Mouse (Mus musculus) forebrain, embryonic 16.5 days (tissue): ENCODE data around the gene Nvl. TPM values are rescaled to one million over a fixed set of nuclear protein-coding genes. Genes with fewer than 3 reads are reported as not detected.

Source experiments
- ATAC-seq: fragments of 200-750 bp; cut with Nextera tagmentation; 2 replicates; pipeline ENCODE4 v1.8.0; 2017; ENCODE audit warnings: mild to moderate bottlenecking, moderate library complexity
- H3K27ac ChIP-seq: fragments of 300-500 bp; sonication (generic); 2 replicates; pipeline ENCODE4 v1.5.1; 2014; ENCODE audit warnings: low read length, control low read depth
- H3K27me3 ChIP-seq: fragments of 300-500 bp; sonication (generic); replicated peaks from 2 replicates; pipeline ENCODE4 v1.6.1; 2014; ENCODE audit warnings: low read length; ENCODE audit not compliant: control insufficient read depth, insufficient read depth
- H3K36me3 ChIP-seq: fragments of 300-500 bp; sonication (generic); 2 replicates; pipeline ENCODE4 v1.6.1; 2014; ENCODE audit not compliant: control insufficient read depth, insufficient read depth
- H3K4me1 ChIP-seq: fragments of 300-500 bp; sonication (generic); replicated peaks from 2 replicates; pipeline ENCODE4 v1.6.1; 2014; ENCODE audit warnings: low read length; ENCODE audit not compliant: control insufficient read depth, insufficient read depth
- H3K4me2 ChIP-seq: fragments of 300-500 bp; sonication (generic); 2 replicates; pipeline ENCODE4 v1.6.1; 2014; ENCODE audit warnings: mild to moderate bottlenecking, low read length, control low read depth
- H3K4me3 ChIP-seq: fragments of 300-500 bp; sonication (generic); replicated peaks from 2 replicates; pipeline ENCODE4 v1.5.1; 2014; ENCODE audit warnings: mild to moderate bottlenecking, low read length, control low read depth
- H3K9ac ChIP-seq: fragments of 300-500 bp; sonication (generic); replicated peaks from 2 replicates; pipeline ENCODE4 v1.6.1; 2014; ENCODE audit warnings: low read depth, low read length, control low read depth
- H3K9me3 ChIP-seq: fragments of 300-500 bp; sonication (generic); 2 replicates; pipeline ENCODE4 v1.6.1; 2016; ENCODE audit warnings: low read length; ENCODE audit not compliant: control insufficient read depth
- WGBS: fragments of 180-500 bp; shearing (Covaris S2); extraction: QIAGEN DNeasy Blood & Tissue Kit; methylation state at CpG from one replicate; pipeline ENCODE4 v1.1.7; 2014; 5-methylcytosine and 5-hydroxymethylcytosine counted together
- polyA plus RNA-seq: library from polyadenylated mRNA; unstranded; fragments of >200 nt; fragmentation: Nextera tagmentation; extraction: Ambion mirVana; gene quantifications from 2 replicates; pipeline ENCODE4 v1.2.1, GENCODE M21; 2015

Gene Nvl
- 43.1 and 51.4 TPM in 2 replicates for polyA plus RNA-seq

GRCm38 (mm10) chr1:181143950-181144836 lies at the start of gene Nvl, which contains the start of gene Cnih4:
Nvl (minus strand) TSS chr1:181144204.
Cnih4 (plus strand) TSS chr1:181144693.
- peak within 1 kb of the TSS; percentile 70 for H3K4me3 ChIP-seq
- H3K4me2 ChIP-seq = peak within 1 kb of the TSS; percentile 80
- H3K4me1 ChIP-seq = peaks cover 17% of the 10 kb centered on the region
- under 1% methylated on average over 52 of the region's 52 CpGs for WGBS
- H3K9me3 ChIP-seq = no peaks in the 10 kb centered on the region
- H3K9ac ChIP-seq = peak within 1 kb of the TSS; percentile 73
- peak within 1 kb of the TSS; percentile 89 for H3K27ac ChIP-seq
- peak; percentile 100 for ATAC-seq
- no peaks in the 10 kb centered on the region; the same call in 1 of the 2 replicates for H3K36me3 ChIP-seq
- no peaks in the 10 kb centered on the region for H3K27me3 ChIP-seq

GRCm38 (mm10) chr1:181188925-181189324 lies 44.9 kb upstream of the Nvl start:
- 88% methylated on average over 4 of the region's 4 CpGs for WGBS
- no peaks in the 10 kb centered on the region for H3K9me3 ChIP-seq
- no peaks in the 10 kb centered on the region for H3K27me3 ChIP-seq
- H3K4me2 ChIP-seq = no peak overlapping the region
- no peak overlapping the region for H3K27ac ChIP-seq
- H3K4me1 ChIP-seq = no peaks in the 10 kb centered on the region
- ATAC-seq = no peak
- H3K36me3 ChIP-seq = peaks cover 49% of the 10 kb centered on the region
- no peak overlapping the region for H3K4me3 ChIP-seq
- H3K9ac ChIP-seq = no peak overlapping the region

- no peaks in the 10 kb centered on the region for H3K9me3 ChIP-seq
- no peak overlapping the region for H3K4me2 ChIP-seq
- H3K4me1 ChIP-seq = no peaks in the 10 kb centered on the region
- ATAC-seq = no peak
- 88% methylated on average over 8 of the region's 8 CpGs for WGBS
- no peaks in the 10 kb centered on the region for H3K27me3 ChIP-seq
- H3K4me3 ChIP-seq = no peak overlapping the region
- H3K27ac ChIP-seq = no peak overlapping the region
- H3K36me3 ChIP-seq = peaks cover 9% of the 10 kb centered on the region
- H3K9ac ChIP-seq = no peak overlapping the region
Measured at GRCm38 (mm10) chr1:181170210-181170609, 26.2 kb upstream of the Nvl start.

GRCm38 (mm10) chr1:181168377-181168776 lies 24.4 kb upstream of the Nvl start:
- no peak overlapping the region for H3K27ac ChIP-seq
- no peak overlapping the region for H3K4me2 ChIP-seq
- H3K36me3 ChIP-seq = peaks cover 16% of the 10 kb centered on the region
- 92% methylated on average over 3 of the region's 3 CpGs for WGBS
- H3K4me1 ChIP-seq = no peaks in the 10 kb centered on the region
- H3K9ac ChIP-seq = no peak overlapping the region
- ATAC-seq = no peak
- H3K27me3 ChIP-seq = no peaks in the 10 kb centered on the region
- no peaks in the 10 kb centered on the region for H3K9me3 ChIP-seq
- H3K4me3 ChIP-seq = no peak overlapping the region

- H3K27ac ChIP-seq = no peak overlapping the region
- WGBS = 77% methylated on average over 2 of the region's 2 CpGs
- ATAC-seq = no peak
- no peaks in the 10 kb centered on the region for H3K9me3 ChIP-seq
- H3K9ac ChIP-seq = no peak overlapping the region
- H3K27me3 ChIP-seq = no peaks in the 10 kb centered on the region
- H3K4me1 ChIP-seq = no peaks in the 10 kb centered on the region
- H3K4me3 ChIP-seq = no peak overlapping the region
- no peak overlapping the region for H3K4me2 ChIP-seq
- peaks cover 21% of the 10 kb centered on the region for H3K36me3 ChIP-seq
Measured at GRCm38 (mm10) chr1:181167816-181168215, 23.8 kb upstream of the Nvl start.

GRCm38 (mm10) chr1:181151541-181151940 lies 7.5 kb upstream of the Nvl start:
- ATAC-seq = no peak
- H3K27ac ChIP-seq = no peak overlapping the region
- no peaks in the 10 kb centered on the region; the same call in 1 of the 2 replicates for H3K36me3 ChIP-seq
- no peaks in the 10 kb centered on the region for H3K27me3 ChIP-seq
- no peaks in the 10 kb centered on the region for H3K9me3 ChIP-seq
- H3K4me2 ChIP-seq = peak overlapping the region; percentile 74
- H3K4me3 ChIP-seq = peak overlapping the region; percentile 84
- H3K9ac ChIP-seq = peak overlapping the region; percentile 92
- 35% methylated on average over 5 of the region's 5 CpGs for WGBS
- H3K4me1 ChIP-seq = peaks cover 14% of the 10 kb centered on the region

GRCm38 (mm10) chr1:181150827-181151534 lies 7.0 kb upstream of the Nvl start:
- H3K9ac ChIP-seq = peak overlapping the region; percentile 92
- H3K4me2 ChIP-seq = peak overlapping the region; percentile 74
- no peaks in the 10 kb centered on the region for H3K9me3 ChIP-seq
- H3K36me3 ChIP-seq = no peaks in the 10 kb centered on the region; the same call in 1 of the 2 replicates
- peak overlapping the region; percentile 84 for H3K4me3 ChIP-seq
- no peaks in the 10 kb centered on the region for H3K27me3 ChIP-seq
- H3K4me1 ChIP-seq = peaks cover 15% of the 10 kb centered on the region
- under 1% methylated on average over 48 of the region's 59 CpGs for WGBS
- H3K27ac ChIP-seq = peak overlapping the region; percentile 90
- peak; percentile 93 for ATAC-seq

GRCm38 (mm10) chr1:181150431-181150826 lies 6.4 kb upstream of the Nvl start:
- Histone ChIP-seq H3K4me1 (peaks cover 17% of the 10 kb centered on the region), H3K9me3 (no peaks in the 10 kb centered on the region), H3K27ac (no peak overlapping the region), H3K36me3 (no peaks in the 10 kb centered on the region; the same call in 1 of the 2 replicates), H3K9ac (no peak overlapping the region), H3K4me2 (no peak overlapping the region), H3K4me3 (peak overlapping the region; percentile 84; the same call in 1 of the 2 replicates), H3K27me3 (no peaks in the 10 kb centered on the region)
- 61% methylated on average over 3 of the region's 3 CpGs for WGBS
- peak; percentile 35 for ATAC-seq

GRCm38 (mm10) chr1:181149373-181150017 lies 5.5 kb upstream of the Nvl start:
- Histone ChIP-seq H3K27ac (no peak overlapping the region), H3K4me3 (no peak overlapping the region), H3K4me1 (peaks cover 25% of the 10 kb centered on the region), H3K27me3 (no peaks in the 10 kb centered on the region), H3K36me3 (no peaks in the 10 kb centered on the region; the same call in 1 of the 2 replicates), H3K4me2 (no peak overlapping the region), H3K9me3 (no peaks in the 10 kb centered on the region), H3K9ac (no peak overlapping the region)
- 69% methylated on average over 3 of the region's 3 CpGs for WGBS
- ATAC-seq = no peak
